In genomic region chr19:10444685-10445369, GRCm38 (mm10) we compare ENCODE assay signal across 29 mouse cellular contexts. TPM values are rescaled to one million over a fixed set of nuclear protein-coding genes. Genes with fewer than 3 reads are reported as not detected.
DNase-seq lines count a peak whose midpoint lies in the region; ATAC-seq and TF ChIP-seq lines count a peak whose summit lies in the region.
"Had no signal": no experiment of that assay in that cellular context is flagged by ENCODE, and none has a peak within 500 bp of the region (broad histone marks: within the 10 kb centered on the region; RNA-seq: fewer than 3 reads in every experiment).

No protein-coding gene starts in this region.

- H3K4me2 ChIP-seq in liver, embryonic 14.5 days (ENCODE audit: low read depth): peak overlapping the region; percentile 42
- H3K4me2 ChIP-seq: heart, embryonic 15.5 days; hindbrain, embryonic 12.5 days; lung, embryonic 14.5 days; midbrain, embryonic 13.5 days; neural tube, embryonic 13.5 days had no signal

- 0 out of 2 replicates have a peak overlapping the region, but pooled peaks have one; percentile 37 for H3K9ac ChIP-seq in liver, embryonic 14.5 days (replicated peaks)
- H3K9ac ChIP-seq: heart, embryonic 15.5 days; hindbrain, embryonic 12.5 days; lung, embryonic 14.5 days; midbrain, embryonic 13.5 days; neural tube, embryonic 13.5 days had no signal

- no peak for TF ChIP-seq CTCF in liver, embryonic 14.5 days (IDR thresholded peaks at IDR 0.05; ENCODE audit: low read depth)

- H3K36me3 ChIP-seq in liver, embryonic 14.5 days (replicated peaks; ENCODE audit: control insufficient read depth, insufficient read depth, low read depth): no peaks in the 10 kb centered on the region
- H3K36me3 ChIP-seq: heart, embryonic 10.5 days; heart, embryonic 15.5 days had no signal

- peak; percentile 54 for DNase-seq in c-Kit-positive CD71-positive TER-119-negative erythroid progenitor cells, embryonic 14.5 days (ENCODE audit: low read depth)
- DNase-seq in liver, embryonic 14.5 days (ENCODE audit: low read depth in 3 of 3, low spot score in 3 of 3): peak; percentile 50 to 68 (median 62)
- no peak for DNase-seq in left cerebral cortex, adult 9 months (ENCODE audit: low spot score in 2 of 2)
- no peak for DNase-seq in kidney, adult 18-20 months
- no peak for DNase-seq in thymus, postnatal 14 days
- DNase-seq: adrenal gland, adult 8-10 months; B cell, adult 2 months; cerebellum, postnatal 10 days; gastrocnemius, postnatal 25 days; heart, adult 11 months; kidney, adult 9 months; kidney, postnatal 10 days; left cerebral cortex, postnatal 4 days; lung, embryonic 14.5 days; lung, postnatal 4 days; right cerebral cortex, postnatal 4 days had no signal

- peak overlapping the region; percentile 66 for H3K27ac ChIP-seq in liver, embryonic 14.5 days
- H3K27ac ChIP-seq: heart, embryonic 10.5 days; heart, embryonic 15.5 days; hindbrain, embryonic 12.5 days; hindbrain, postnatal 0 days; left cerebral cortex, adult 2 months; midbrain, embryonic 13.5 days; neural tube, embryonic 13.5 days had no signal

- peak; percentile 80 for ATAC-seq in erythroid progenitor cell, adult 5-6 weeks (replicated peaks; ENCODE audit: low FRiP score, poor library complexity, severe bottlenecking)
- peak; percentile 95 for ATAC-seq in liver, embryonic 14.5 days (ENCODE audit: insufficient read depth)
- no peak for ATAC-seq in inflammation-experienced regulatory T-cells, adult 6 months
- ATAC-seq: forebrain, embryonic 14.5 days; hindbrain, postnatal 0 days; intestine, embryonic 16.5 days; midbrain, embryonic 13.5 days had no signal

- H3K4me1 ChIP-seq in liver, embryonic 14.5 days (replicated peaks; ENCODE audit: control insufficient read depth in 2 of 2, insufficient read depth in 2 of 2, low read length in 1 of 2): peaks cover 9 to 15% of the 10 kb centered on the region in 2 experiments; a peak in 3 of 4 replicates
- H3K4me1 ChIP-seq: heart, embryonic 10.5 days; heart, embryonic 15.5 days; hindbrain, embryonic 12.5 days; neural tube, embryonic 13.5 days had no signal

- H3K9me3 ChIP-seq in liver, embryonic 14.5 days (ENCODE audit: control insufficient read depth, low read length): no peaks in the 10 kb centered on the region; the same call in 1 of the 2 replicates
- H3K9me3 ChIP-seq: heart, embryonic 10.5 days; heart, embryonic 15.5 days; midbrain, embryonic 13.5 days; neural tube, embryonic 13.5 days had no signal

- TF ChIP-seq EP300 in liver, embryonic 14.5 days (IDR thresholded peaks at IDR 0.05; ENCODE audit: low read depth): peak; percentile 80

- no peaks in the 10 kb centered on the region for H3K27me3 ChIP-seq in liver, embryonic 14.5 days (ENCODE audit: control insufficient read depth, insufficient read depth, low read length)
- H3K27me3 ChIP-seq: hindbrain, embryonic 12.5 days; midbrain, embryonic 13.5 days; neural tube, embryonic 13.5 days had no signal

- 48% methylated on average over 15 of the region's 15 CpGs for WGBS in liver, embryonic 14.5 days (ENCODE audit: insufficient replicate concordance)

- H3K4me3 ChIP-seq in liver, embryonic 14.5 days (ENCODE audit: insufficient read depth in 1 of 2, low read depth in 2 of 2, low read length in 2 of 2): no peak overlapping the region
- H3K4me3 ChIP-seq: heart, embryonic 10.5 days; heart, embryonic 15.5 days; hindbrain, embryonic 12.5 days; left cerebral cortex, adult 2 months; midbrain, embryonic 13.5 days; neural tube, embryonic 13.5 days had no signal

RNA-seq across cellular contexts. Expression of gene Lrrc10b, which starts 12.4 kb away (rescaled TPM):
- not detected in 2 replicates for total RNA-seq in erythroid progenitor cell, adult 5-6 weeks (2015; ENCODE audit: low replicate concordance)
- not detected in 2 replicates for total RNA-seq in erythroid progenitor cell, adult 5-6 weeks (2017; ENCODE audit: low replicate concordance)
- polyA plus RNA-seq in liver, embryonic 14.5 days (2012; rRNA removed): 0.05 and 0.06 TPM in 2 replicates
- 0.08 TPM in 1 of 2 replicates, not detected in the other for polyA plus RNA-seq in liver, embryonic 14.5 days (2014; fragmentation: Nextera tagmentation; extraction: Ambion mirVana)
- polyA plus RNA-seq in inflammation-experienced regulatory T-cells, adult 6 months (2017; shearing (Covaris generic)): not detected
- total RNA-seq: common myeloid progenitor, adult 5-6 weeks; megakaryocyte-erythroid progenitor cell, adult 5-6 weeks had no signal

RNA-seq across cellular contexts. Expression of gene Ppp1r32, which starts 37.9 kb away (rescaled TPM):
- total RNA-seq in erythroid progenitor cell, adult 5-6 weeks (2015; ENCODE audit: low replicate concordance): not detected in 2 replicates
- total RNA-seq in erythroid progenitor cell, adult 5-6 weeks (2017; ENCODE audit: low replicate concordance): 1.4 TPM in 1 of 2 replicates, not detected in the other
- 0.17 and 0.26 TPM in 2 replicates for polyA plus RNA-seq in liver, embryonic 14.5 days (2012; rRNA removed)
- polyA plus RNA-seq in liver, embryonic 14.5 days (2014; fragmentation: Nextera tagmentation; extraction: Ambion mirVana): 0.19 TPM in 1 of 2 replicates, not detected in the other
- polyA plus RNA-seq in inflammation-experienced regulatory T-cells, adult 6 months (2017; shearing (Covaris generic)): under 1 TPM in 2 of 3 experiments, not detected in 1; 0.30 to 0.73 TPM
- total RNA-seq: common myeloid progenitor, adult 5-6 weeks had no signal
- polyA plus RNA-seq: heart, embryonic 10.5 days; heart, embryonic 15.5 days; lung, embryonic 14.5 days had no signal

RNA-seq across cellular contexts. Expression of gene Syt7, which starts 55.9 kb away (rescaled TPM):
- total RNA-seq in erythroid progenitor cell, adult 5-6 weeks (2015; ENCODE audit: low replicate concordance): not detected in 2 replicates
- total RNA-seq in erythroid progenitor cell, adult 5-6 weeks (2017; ENCODE audit: low replicate concordance): not detected in 2 replicates
- 0.28 and 0.37 TPM in 2 replicates for polyA plus RNA-seq in liver, embryonic 14.5 days (2012; rRNA removed)
- polyA plus RNA-seq in liver, embryonic 14.5 days (2014; fragmentation: Nextera tagmentation; extraction: Ambion mirVana): 0.04 and 0.09 TPM in 2 replicates
- polyA plus RNA-seq in inflammation-experienced regulatory T-cells, adult 6 months (2017; shearing (Covaris generic)): under 1 TPM in 1 of 3 experiments, not detected in 2; 0.05 TPM
- total RNA-seq: common myeloid progenitor, adult 5-6 weeks; megakaryocyte-erythroid progenitor cell, adult 5-6 weeks had no signal

Comparison
In these comparisons a context has a peak if more than half of its experiments do, and no peak if none do; other contexts are left out.
1. DNase-seq: peak in c-Kit-positive CD71-positive TER-119-negative erythroid progenitor cells, embryonic 14.5 days (single experiment) and liver, embryonic 14.5 days (3 of 3); none in left cerebral cortex, adult 9 months (0 of 2), kidney, adult 18-20 months (single experiment) and thymus, postnatal 14 days (single experiment).